Mouse (Mus musculus) small intestine, adult 2 months (tissue): Measurements from ENCODE around the gene Incenp. TPM values are rescaled to one million over a fixed set of nuclear protein-coding genes. Genes with fewer than 3 reads are reported as not detected.

Experiments
- H3K27ac ChIP-seq: fragments of 200-500 bp; 2 replicates; pipeline ENCODE4 v1.5.1; 2012; ENCODE audit warnings: low read depth, low read length, control low read depth, inconsistent platforms; ENCODE audit not compliant: insufficient read depth
- H3K27me3 ChIP-seq: fragments of 200-500 bp; 2 replicates; pipeline ENCODE4 v1.6.1; 2012; ENCODE audit warnings: mild to moderate bottlenecking, moderate library complexity, low read length, inconsistent platforms; ENCODE audit not compliant: control insufficient read depth, insufficient read depth
- H3K36me3 ChIP-seq: fragments of 200-500 bp; 2 replicates; pipeline ENCODE4 v1.6.1; 2012; ENCODE audit warnings: mild to moderate bottlenecking, low read length, control low read depth, inconsistent platforms; ENCODE audit not compliant: control insufficient read depth, insufficient read depth
- H3K4me1 ChIP-seq: fragments of 200-500 bp; 2 replicates; pipeline ENCODE4 v1.6.1; 2012; ENCODE audit warnings: low read length, inconsistent platforms, mixed read lengths; ENCODE audit not compliant: control insufficient read depth, insufficient read depth, insufficient read length
- H3K4me3 ChIP-seq: fragments of 200-500 bp; 2 replicates; pipeline ENCODE4 v1.5.1; 2012; ENCODE audit warnings: low read depth, mild to moderate bottlenecking, control low read depth, inconsistent platforms, low read length, moderate library complexity
- CTCF ChIP-seq: fragments of 200-500 bp; IDR thresholded peaks from 2 replicates; pipeline ENCODE4 v1.5.1; 2012; ENCODE audit warnings: low read depth, mild to moderate bottlenecking, control low read depth, inconsistent platforms, low read length, moderate library complexity, mixed read lengths; ENCODE audit not compliant: insufficient replicate concordance, insufficient read length; ENCODE audit errors: extremely low read depth
- POLR2A ChIP-seq: fragments of 200-500 bp; IDR thresholded peaks from 2 replicates; pipeline ENCODE4 v1.6.1; 2012; ENCODE audit warnings: low read depth, mild to moderate bottlenecking, control low read depth, inconsistent platforms, low read length, moderate library complexity
- WGBS: fragments of 180-500 bp; shearing (Covaris S2); methylation state at CpG from one replicate; pipeline ENCODE4 v1.1.7; 2018; 5-methylcytosine and 5-hydroxymethylcytosine counted together
- polyA plus RNA-seq: library from polyadenylated mRNA; depleted of rRNA; stranded (reverse); fragments of >200 nt; gene quantifications from 2 replicates; pipeline ENCODE4 v1.2.3, GENCODE M21; 2012

The Incenp gene
- polyA plus RNA-seq, 1 experiment = 20.4 TPM

DNA sequence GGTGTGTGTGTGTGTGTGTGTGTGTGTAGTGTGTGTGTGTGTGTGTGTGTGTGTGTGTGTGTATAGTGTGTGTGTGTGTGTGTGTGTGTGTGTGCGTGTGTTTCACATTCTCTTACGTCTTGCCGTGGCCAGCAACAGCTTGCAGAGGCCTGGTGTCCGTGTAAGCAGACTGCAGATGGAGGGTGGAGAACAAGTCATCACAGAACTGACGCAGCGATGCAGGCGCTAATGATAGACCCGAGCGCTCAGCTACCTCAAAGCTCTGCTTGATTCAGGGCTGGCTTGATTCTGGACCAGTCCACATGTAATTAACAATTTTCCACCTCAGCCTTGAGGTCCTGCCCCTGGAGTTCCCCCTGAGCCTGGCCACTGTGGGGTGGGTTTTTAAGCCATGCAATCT lies 28.7 kb upstream of the Incenp start:
- WGBS = 79% methylated on average over 9 of the region's 9 CpGs
- Histone ChIP-seq H3K4me1 (peaks cover 18% of the 10 kb centered on the region), H3K36me3 (no peaks in the 10 kb centered on the region), H3K27me3 (no peaks in the 10 kb centered on the region), H3K4me3 (no peak overlapping the region), H3K27ac (no peak overlapping the region)
- TF ChIP-seq CTCF = no peak
- no peak for TF ChIP-seq POLR2A

DNA sequence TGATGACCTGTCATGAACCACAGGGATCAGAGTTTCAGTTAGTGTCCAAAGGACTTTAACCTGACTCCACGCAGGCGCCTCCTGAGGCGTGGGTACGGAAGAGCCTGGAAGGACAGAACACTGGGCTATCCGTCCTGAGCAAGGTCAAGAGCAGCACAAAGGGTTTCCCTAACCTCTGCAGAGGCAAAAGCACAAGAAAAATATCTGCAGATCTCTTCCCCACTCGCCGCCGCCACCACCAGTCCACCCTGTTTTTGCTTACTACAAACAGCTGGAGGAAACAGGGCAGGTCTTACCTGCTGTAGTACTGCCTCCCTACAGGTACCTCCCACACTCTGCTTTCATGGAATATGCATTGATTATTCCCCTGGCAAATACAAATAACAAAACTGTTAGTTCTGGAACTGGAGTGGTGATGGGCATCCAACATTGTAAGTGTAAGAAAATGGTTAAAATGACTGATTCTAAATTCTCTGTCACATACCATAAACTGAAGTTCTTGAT lies 25.5 kb upstream of the Incenp start:
- 38% methylated on average over 8 of the region's 8 CpGs for WGBS
- Histone ChIP-seq H3K4me1 (peaks cover 11% of the 10 kb centered on the region; the same call in 1 of the 2 replicates), H3K27me3 (no peaks in the 10 kb centered on the region), H3K27ac (peak overlapping the region; percentile 83), H3K36me3 (no peaks in the 10 kb centered on the region), H3K4me3 (peak overlapping the region; percentile 29; the same call in 1 of the 2 replicates)
- TF ChIP-seq POLR2A = no peak
- no peak for TF ChIP-seq CTCF

DNA sequence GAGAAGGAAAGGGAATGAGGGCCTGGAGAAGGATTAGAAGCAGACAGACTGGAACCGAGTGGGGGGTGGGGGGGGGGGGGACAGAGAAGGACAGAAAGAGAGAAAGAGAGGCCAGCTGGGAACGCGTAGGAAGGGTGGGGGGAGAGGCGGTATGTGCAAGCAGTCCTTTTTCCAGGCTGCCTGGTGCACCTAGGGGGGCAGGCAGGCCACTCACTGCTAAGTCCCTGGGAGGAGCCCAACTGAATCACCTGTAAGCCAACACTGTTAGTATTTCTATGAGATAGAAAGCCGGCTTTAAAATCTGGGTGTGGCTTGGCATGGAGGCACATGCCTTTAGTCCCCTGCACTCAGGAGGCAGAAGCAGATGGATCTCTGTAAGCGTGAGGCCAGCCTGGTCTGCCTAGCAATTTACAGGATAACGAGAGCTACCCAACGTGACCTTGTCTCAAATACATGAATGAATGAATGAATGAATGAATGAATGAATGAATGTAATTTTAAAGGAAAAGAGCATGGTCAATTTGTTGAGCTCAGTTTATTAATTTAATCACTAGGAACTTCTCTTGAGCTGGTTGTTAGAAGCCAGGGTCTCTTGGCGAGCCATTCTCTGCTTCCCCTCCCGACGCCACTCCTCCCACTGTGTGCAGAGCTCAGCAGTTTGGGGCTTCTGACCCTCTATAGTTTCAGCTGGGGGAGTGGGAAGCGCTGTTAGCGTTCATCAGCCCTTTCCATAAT lies 24.9 kb upstream of the Incenp start:
- Histone ChIP-seq H3K4me3 (no peak overlapping the region), H3K27ac (peak overlapping the region; percentile 72), H3K4me1 (peaks cover 11% of the 10 kb centered on the region; the same call in 1 of the 2 replicates), H3K27me3 (no peaks in the 10 kb centered on the region), H3K36me3 (no peaks in the 10 kb centered on the region)
- no peak for TF ChIP-seq CTCF
- 0 out of 2 replicates have a peak, but pooled peaks have one; percentile 20 for TF ChIP-seq POLR2A
- 30% methylated on average over 13 of the region's 13 CpGs for WGBS

DNA sequence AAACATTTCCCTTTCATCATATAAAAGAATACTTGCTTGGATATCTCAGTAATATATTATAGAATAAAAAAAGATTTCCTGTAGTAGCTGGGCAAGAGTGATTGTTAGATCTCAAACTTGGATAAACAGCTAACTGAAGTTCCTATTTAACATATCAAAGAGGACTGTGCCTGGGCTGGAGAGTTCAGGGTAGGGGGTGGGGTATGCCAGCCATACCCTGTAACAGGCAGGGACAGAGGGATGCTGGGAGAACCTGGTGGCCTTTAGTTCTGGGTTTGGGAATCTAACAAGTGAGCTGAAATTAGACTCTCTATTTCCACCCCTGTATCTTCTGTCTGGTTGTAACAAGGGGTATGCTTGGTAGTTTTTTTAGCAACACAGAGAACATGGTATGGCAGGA lies 23.7 kb upstream of the Incenp start:
- Histone ChIP-seq H3K4me3 (no peak overlapping the region), H3K27ac (no peak overlapping the region), H3K4me1 (peaks cover 14% of the 10 kb centered on the region; the same call in 1 of the 2 replicates), H3K27me3 (no peaks in the 10 kb centered on the region), H3K36me3 (no peaks in the 10 kb centered on the region)
- TF ChIP-seq POLR2A (no peak), CTCF (no peak)

DNA sequence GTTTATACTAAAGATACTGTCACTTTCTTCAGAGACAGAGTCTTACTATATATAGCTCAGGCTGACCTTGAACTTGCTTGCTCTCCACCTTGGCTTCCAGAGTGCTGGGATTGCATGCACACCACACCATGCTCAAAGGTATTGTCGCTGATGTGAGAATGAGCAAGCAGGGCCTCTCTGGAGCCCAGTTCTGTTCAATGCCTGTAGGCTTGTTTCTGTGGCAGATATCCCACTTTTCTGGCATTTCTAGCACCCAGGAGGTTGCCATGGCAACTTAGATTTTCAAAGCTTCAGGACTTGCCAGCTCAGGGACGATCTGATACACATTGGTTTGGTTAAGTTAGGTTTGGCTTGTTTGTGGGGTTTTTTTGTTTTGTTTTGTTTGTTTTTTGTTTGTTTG lies 22.9 kb upstream of the Incenp start:
- WGBS = 84% methylated on average over 2 of the region's 2 CpGs
- no peak overlapping the region for H3K4me3 ChIP-seq
- peaks cover 16% of the 10 kb centered on the region; the same call in 1 of the 2 replicates for H3K4me1 ChIP-seq
- H3K27ac ChIP-seq = no peak overlapping the region
- H3K27me3 ChIP-seq = no peaks in the 10 kb centered on the region
- TF ChIP-seq CTCF (no peak), POLR2A (no peak)
- no peaks in the 10 kb centered on the region for H3K36me3 ChIP-seq

DNA sequence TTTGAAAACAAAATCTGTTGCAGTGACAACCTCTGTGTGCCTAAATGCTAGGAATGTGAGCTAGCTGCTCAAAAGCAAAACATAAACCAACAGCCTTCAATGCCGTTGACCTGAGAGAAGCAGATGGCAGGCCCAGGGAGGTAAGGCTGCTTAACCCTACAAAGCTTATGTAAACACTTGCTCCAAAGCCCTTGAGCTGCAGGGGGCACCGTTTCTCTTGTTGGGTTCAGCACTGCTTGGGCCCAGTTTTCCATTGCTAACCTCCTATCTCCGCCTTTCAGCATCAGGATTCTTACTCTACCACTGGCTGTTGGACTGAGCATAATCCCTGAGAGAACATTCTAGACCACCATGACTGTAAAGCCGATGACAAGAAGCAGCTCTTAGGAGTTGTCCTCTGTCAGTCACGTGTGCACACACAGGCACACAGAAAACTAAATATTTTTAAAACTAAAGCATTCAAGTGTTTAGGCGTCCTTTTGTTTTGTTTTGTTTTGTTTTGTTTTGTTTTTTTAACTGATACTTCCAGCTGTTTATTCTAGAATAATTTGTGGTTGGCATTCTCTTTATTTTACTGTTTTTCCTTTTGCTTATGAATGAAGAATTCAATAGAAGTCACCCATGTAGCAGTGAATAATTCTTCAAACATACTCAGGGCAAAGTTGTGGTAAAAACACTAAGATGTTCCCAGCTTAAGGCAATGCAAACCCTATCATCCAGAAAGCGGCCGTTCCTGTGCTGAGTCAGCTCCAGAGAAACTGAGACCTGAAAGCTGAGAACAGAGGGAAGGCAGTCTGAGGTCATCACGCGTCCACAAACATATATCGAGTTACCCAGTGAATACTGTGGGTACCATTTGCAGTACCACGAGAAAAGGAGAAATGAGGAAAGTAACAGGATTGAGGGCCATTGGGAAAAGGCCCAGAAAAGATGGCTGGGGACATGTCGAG lies 21.8 kb upstream of the Incenp start:
- no peak overlapping the region for H3K4me3 ChIP-seq
- no peaks in the 10 kb centered on the region for H3K27me3 ChIP-seq
- H3K27ac ChIP-seq = no peak overlapping the region
- no peaks in the 10 kb centered on the region for H3K36me3 ChIP-seq
- TF ChIP-seq CTCF = peak; percentile 43; the same call in 1 of the 2 replicates
- no peak for TF ChIP-seq POLR2A
- peaks cover 16% of the 10 kb centered on the region; the same call in 1 of the 2 replicates for H3K4me1 ChIP-seq
- 63% methylated on average over 13 of the region's 13 CpGs for WGBS
